Mouse (Mus musculus) heart, postnatal 36 days (tissue): ENCODE results near the gene Prr5. TPM values are rescaled to one million over a fixed set of nuclear protein-coding genes. Genes with fewer than 3 reads are reported as not detected.

Experiments
- DNase-seq, 2 experiments: peaks; one replicate each; pipeline ENCODE4 v3.0.0; 2021 to 2022
- intact Hi-C: fragments of 180-260 bp; cut with DNase I; formaldehyde crosslinking; loops from one replicate; pipeline ENCODE4 v1.15.1; 2025
- total RNA-seq, 2 experiments: library from RNA; stranded (reverse); gene quantifications; 2 replicates each; pipeline ENCODE4 v1.2.3; 2021

Prr5 gene
- total RNA-seq, 2 experiments from 2014 or later, result 3.1 to 3.7 TPM

- DNase-seq, result no peak
- intact Hi-C loops, result no loop called here
Observed at GRCm38 (mm10) chr15:84738246-84738645, 68.8 kb downstream of the Prr5 start.

- no peak for DNase-seq
- intact Hi-C loops, result loop anchor here (5.0 kb wide), 1 partner anchor 69 kb away; no protein-coding TSS in a partner anchor
Observed at GRCm38 (mm10) chr15:84741573-84741972, 72.2 kb downstream of the Prr5 start.

GRCm38 (mm10) chr15:84743347-84743746 lies 73.9 kb downstream of the Prr5 start:
- no peak for DNase-seq
- intact Hi-C loops, result loop anchor here (5.0 kb wide), 1 partner anchor 71 kb away; no protein-coding TSS in a partner anchor

GRCm38 (mm10) chr15:84744308-84744707 lies 74.9 kb downstream of the Prr5 start:
- intact Hi-C loops, result loop anchor here (5.0 kb wide), 1 partner anchor 72 kb away; no protein-coding TSS in a partner anchor
- DNase-seq, result no peak

DNA sequence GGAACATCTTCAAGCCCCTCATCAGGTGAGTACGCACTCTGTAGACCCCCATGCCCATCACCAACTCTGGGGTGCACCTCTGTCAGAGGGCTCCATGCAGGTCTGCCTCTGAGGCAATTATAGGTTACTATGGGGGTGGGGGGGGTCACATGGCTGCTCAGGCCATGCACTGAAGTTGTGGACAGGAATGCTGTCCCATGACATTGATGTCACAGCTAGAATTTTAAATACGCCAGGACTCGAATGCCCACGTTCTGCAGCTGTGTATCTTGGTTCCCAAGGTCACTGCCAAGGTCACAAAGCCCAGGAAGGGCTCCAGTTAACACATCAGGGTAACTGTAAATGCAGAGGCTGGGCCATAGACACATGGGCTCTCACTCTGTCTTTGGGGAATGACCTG lies 76.4 kb downstream of the Prr5 start:
- intact Hi-C loops, result no loop called here
- DNase-seq, result no peak

Other genes starting within 250 kb of the Prr5 start
- 1 to 10 TPM; 1.0 to 1.1 TPM for gene Shisal1, start 222.5 kb upstream of the Prr5 start, total RNA-seq
- gene Rtl6, start 111.8 kb upstream of the Prr5 start, total RNA-seq, result 1 to 10 TPM; 5.7 to 7.5 TPM
- gene Arhgap8, start 50.4 kb downstream of the Prr5 start, total RNA-seq, result under 1 TPM; 0.60 to 0.92 TPM
- gene Phf21b, start 186.4 kb downstream of the Prr5 start, total RNA-seq, result 1 to 10 TPM; 1.0 to 1.3 TPM